Mouse (Mus musculus) intestine, embryonic 14.5 days (tissue): ENCODE results near the gene H2-DMa. TPM values are rescaled to one million over a fixed set of nuclear protein-coding genes. Genes with fewer than 3 reads are reported as not detected.
A peak's percentile ranks its signal among the peaks of the same experiment; 100 is the strongest.

Source experiments
- ATAC-seq: fragments of 200-750 bp; cut with Nextera tagmentation; replicated peaks from 2 replicates; pipeline ENCODE4 v1.8.0; 2017; ENCODE audit warnings: low read depth, moderate number of reproducible peaks, moderate TSS enrichment, moderate library complexity; ENCODE audit not compliant: low FRiP score, low TSS enrichment
- DNase-seq: peaks from one replicate; pipeline ENCODE4 v3.0.0-alpha.2; 2018; ENCODE audit warnings: low spot score
- H3K27ac ChIP-seq: fragments of 300-500 bp; sonication (generic); 2 replicates; pipeline ENCODE4 v1.5.1; 2014; ENCODE audit warnings: low read depth, mild to moderate bottlenecking, control low read depth
- H3K27me3 ChIP-seq: fragments of 300-500 bp; sonication (generic); replicated peaks from 2 replicates; pipeline ENCODE4 v1.6.1; 2014; ENCODE audit warnings: low read length, control low read depth; ENCODE audit not compliant: control insufficient read depth, insufficient read depth
- H3K36me3 ChIP-seq: fragments of 300-500 bp; sonication (generic); 2 replicates; pipeline ENCODE4 v1.6.1; 2014; ENCODE audit warnings: low read length, control low read depth; ENCODE audit not compliant: control insufficient read depth, insufficient read depth
- H3K4me1 ChIP-seq: fragments of 300-500 bp; sonication (generic); replicated peaks from 2 replicates; pipeline ENCODE4 v1.6.1; 2014; ENCODE audit warnings: low read length, control low read depth, mixed read lengths; ENCODE audit not compliant: control insufficient read depth, insufficient read depth
- H3K4me2 ChIP-seq: fragments of 300-500 bp; sonication (generic); 2 replicates; pipeline ENCODE4 v1.6.1; 2014; ENCODE audit warnings: low read length
- H3K4me3 ChIP-seq: fragments of 300-500 bp; sonication (generic); 2 replicates; pipeline ENCODE4 v1.5.1; 2014; ENCODE audit warnings: low read depth, low read length, control low read depth, mixed read lengths
- H3K9ac ChIP-seq: fragments of 300-500 bp; sonication (generic); 2 replicates; pipeline ENCODE4 v1.6.1; 2014; ENCODE audit warnings: mild to moderate bottlenecking, low read length
- H3K9me3 ChIP-seq: fragments of 300-500 bp; sonication (generic); 2 replicates; pipeline ENCODE4 v1.6.1; 2016; ENCODE audit warnings: low read length, control low read depth; ENCODE audit not compliant: control insufficient read depth
- WGBS: fragments of 180-500 bp; shearing (Covaris S2); extraction: QIAGEN DNeasy Blood & Tissue Kit; methylation state at CpG from one replicate; pipeline ENCODE4 v1.1.7; 2014; 5-methylcytosine and 5-hydroxymethylcytosine counted together
- polyA plus RNA-seq: library from polyadenylated mRNA; unstranded; fragments of >200 nt; fragmentation: Nextera tagmentation; extraction: Ambion mirVana; gene quantifications from 2 replicates; pipeline ENCODE4 v1.2.1, GENCODE M21; 2014

The H2-DMa gene
- polyA plus RNA-seq, 1 experiment from 2014 or later, result 11.0 TPM

DNA sequence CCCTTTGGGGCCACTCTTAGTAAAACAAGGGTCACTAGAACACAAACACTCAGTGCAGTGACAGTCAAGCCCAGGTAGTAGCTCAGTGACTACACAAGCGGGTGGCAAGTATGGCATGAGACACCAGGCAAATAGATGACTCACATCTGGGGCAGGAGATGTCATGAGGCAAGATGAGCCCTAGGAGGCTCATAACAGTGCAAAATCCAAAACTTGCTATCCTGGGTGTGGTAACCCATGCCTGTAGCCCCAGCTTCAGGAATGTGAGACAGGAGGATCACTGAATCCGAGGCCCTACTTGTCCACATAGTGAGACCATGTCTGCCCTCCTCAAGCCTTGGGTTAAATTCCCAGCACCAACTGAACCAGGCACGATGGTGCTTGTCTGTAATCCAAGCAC lies 15.1 kb downstream of the H2-DMa start:
- Histone ChIP-seq H3K9ac (no peak overlapping the region), H3K27me3 (peaks cover 4% of the 10 kb centered on the region; the same call in 1 of the 2 replicates), H3K27ac (no peak overlapping the region), H3K4me3 (no peak overlapping the region), H3K36me3 (no peaks in the 10 kb centered on the region), H3K4me1 (peaks cover under 1% of the 10 kb centered on the region; the same call in 1 of the 2 replicates), H3K9me3 (no peaks in the 10 kb centered on the region), H3K4me2 (no peak overlapping the region)
- ATAC-seq (no peak), DNase-seq (no peak)
- WGBS, result 88% methylated on average over 3 of the region's 3 CpGs

DNA sequence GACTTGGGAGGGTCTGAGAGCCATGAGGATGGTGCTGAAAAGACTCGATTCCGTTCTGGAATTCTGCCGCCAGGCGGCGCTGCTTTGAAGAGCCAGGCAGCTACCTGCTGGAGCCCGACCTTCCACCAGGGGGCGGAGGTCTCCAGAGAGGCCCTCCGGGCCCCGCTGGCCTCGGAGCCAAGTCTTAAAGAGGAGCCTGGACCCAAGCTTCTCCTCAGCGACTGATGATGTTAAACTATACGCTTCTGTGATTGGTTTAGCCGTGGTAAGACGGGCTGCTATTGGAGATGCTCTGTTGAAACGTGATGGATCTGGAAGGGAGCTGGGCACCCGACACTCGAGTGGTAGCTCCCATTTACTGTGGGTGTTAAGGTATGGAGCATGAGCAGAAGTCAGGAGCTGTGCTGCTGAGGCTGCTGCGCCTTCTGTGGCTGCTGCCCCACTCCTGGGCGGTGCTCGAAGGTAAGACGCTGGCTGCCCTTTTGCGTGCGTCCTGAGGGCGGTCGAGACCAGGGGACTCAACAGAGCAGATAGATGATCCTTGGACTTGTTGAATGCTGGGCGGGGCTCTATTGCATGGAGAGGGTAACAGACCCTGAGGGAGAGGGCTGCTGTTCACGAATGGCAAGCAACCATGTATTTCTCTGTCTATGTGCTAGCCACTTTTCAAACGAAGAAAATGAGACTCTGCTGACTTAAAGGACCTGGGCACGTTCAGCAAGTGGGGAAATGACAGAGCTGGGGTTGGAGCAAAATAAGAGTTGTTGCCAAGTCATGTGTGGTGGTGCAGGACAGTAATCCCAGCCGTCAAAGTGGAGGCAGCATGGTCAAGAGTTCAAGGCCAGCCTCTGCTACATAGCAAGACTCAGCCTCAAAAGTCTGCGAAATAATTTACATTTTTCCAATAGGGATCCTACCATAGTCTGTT lies 16.2 kb downstream of the H2-DMa start:
- H3K4me3 ChIP-seq, result peak overlapping the region; percentile 23
- H3K9ac ChIP-seq, result no peak overlapping the region
- H3K9me3 ChIP-seq, result no peaks in the 10 kb centered on the region
- DNase-seq, result peak; percentile 99
- H3K27me3 ChIP-seq, result peaks cover 12% of the 10 kb centered on the region; the same call in 1 of the 2 replicates
- no peak overlapping the region for H3K27ac ChIP-seq
- H3K36me3 ChIP-seq, result no peaks in the 10 kb centered on the region
- peaks cover 4% of the 10 kb centered on the region; the same call in 1 of the 2 replicates for H3K4me1 ChIP-seq
- WGBS, result 7% methylated on average over 31 of the region's 31 CpGs
- peak overlapping the region; percentile 56 for H3K4me2 ChIP-seq
- peak; percentile 96 for ATAC-seq

DNA sequence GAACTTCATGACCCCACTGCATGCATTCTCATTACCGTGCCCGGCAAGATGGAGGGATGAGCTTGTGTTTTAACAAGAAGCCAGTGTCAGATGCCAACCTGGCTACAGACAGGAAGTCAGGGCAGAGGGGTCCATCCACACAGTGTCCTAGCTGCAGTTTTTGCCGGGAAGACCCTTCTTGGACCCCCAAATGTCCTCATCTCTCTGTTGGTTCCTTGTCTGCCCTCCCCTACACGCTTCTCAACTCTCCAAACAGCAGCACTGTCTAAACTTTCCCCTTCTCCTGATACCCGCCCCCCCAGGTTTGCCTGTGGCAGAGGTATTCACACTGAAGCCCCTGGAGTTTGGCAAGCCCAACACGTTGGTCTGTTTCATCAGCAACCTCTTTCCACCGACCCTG lies 18.3 kb downstream of the H2-DMa start:
- peaks cover 18% of the 10 kb centered on the region for H3K27me3 ChIP-seq
- no peak for DNase-seq
- H3K36me3 ChIP-seq, result no peaks in the 10 kb centered on the region
- ATAC-seq, result no peak
- 72% methylated on average over 7 of the region's 7 CpGs for WGBS
- H3K4me2 ChIP-seq, result no peak overlapping the region
- H3K27ac ChIP-seq, result no peak overlapping the region
- H3K9ac ChIP-seq, result no peak overlapping the region
- no peaks in the 10 kb centered on the region for H3K9me3 ChIP-seq
- peaks cover 4% of the 10 kb centered on the region; the same call in 1 of the 2 replicates for H3K4me1 ChIP-seq
- H3K4me3 ChIP-seq, result no peak overlapping the region

DNA sequence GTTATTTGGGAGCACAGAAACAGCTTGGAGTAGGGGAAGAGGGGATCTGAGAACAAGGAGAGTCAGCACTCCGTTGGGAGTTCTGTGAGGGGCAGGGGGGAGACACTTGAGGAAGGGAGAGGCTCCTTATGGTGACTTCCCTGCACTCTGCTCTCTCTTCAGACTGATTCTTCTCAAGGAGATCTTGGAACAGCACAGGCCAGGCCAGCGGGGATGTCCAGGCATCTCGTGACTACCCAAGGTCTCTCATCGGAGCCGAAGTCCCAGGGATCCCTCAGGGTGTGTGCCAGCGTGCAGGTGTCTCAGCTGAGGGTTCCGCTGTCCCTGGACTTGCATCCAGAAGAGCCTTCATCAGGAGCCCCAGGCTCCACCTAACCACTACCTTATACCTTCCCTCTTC lies 19.3 kb downstream of the H2-DMa start:
- no peaks in the 10 kb centered on the region for H3K9me3 ChIP-seq
- peaks cover 4% of the 10 kb centered on the region; the same call in 1 of the 2 replicates for H3K4me1 ChIP-seq
- no peak overlapping the region for H3K27ac ChIP-seq
- H3K36me3 ChIP-seq, result no peaks in the 10 kb centered on the region
- H3K4me2 ChIP-seq, result no peak overlapping the region
- H3K9ac ChIP-seq, result no peak overlapping the region
- H3K27me3 ChIP-seq, result peaks cover 18% of the 10 kb centered on the region
- ATAC-seq, result no peak
- WGBS, result 79% methylated on average over 7 of the region's 7 CpGs
- H3K4me3 ChIP-seq, result no peak overlapping the region
- DNase-seq, result no peak

DNA sequence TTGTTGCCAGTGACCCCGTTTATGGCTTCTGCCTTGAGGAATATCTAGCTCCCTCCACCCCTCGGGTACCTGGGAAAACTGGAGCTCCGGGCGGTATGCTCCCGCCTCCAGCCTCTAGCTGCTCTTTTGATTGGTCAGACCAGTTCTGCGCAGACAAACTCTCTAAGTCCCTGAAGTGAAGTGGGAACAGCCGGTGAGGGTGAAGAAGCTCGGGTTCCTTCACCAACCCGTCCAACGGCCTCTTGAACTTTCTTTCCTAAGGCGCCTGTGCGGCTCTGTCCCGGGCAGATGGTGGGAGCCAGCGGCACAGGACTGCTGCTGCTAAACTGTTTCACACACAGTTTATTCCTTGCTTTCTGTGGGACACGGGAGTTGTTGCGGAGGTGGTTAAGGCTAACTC lies 20.1 kb downstream of the H2-DMa start:
- peak; percentile 77 for DNase-seq
- peak overlapping the region; percentile 28 for H3K4me3 ChIP-seq
- H3K36me3 ChIP-seq, result no peaks in the 10 kb centered on the region
- no peak overlapping the region for H3K9ac ChIP-seq
- peaks cover 18% of the 10 kb centered on the region for H3K27me3 ChIP-seq
- peaks cover 4% of the 10 kb centered on the region; the same call in 1 of the 2 replicates for H3K4me1 ChIP-seq
- H3K9me3 ChIP-seq, result no peaks in the 10 kb centered on the region
- ATAC-seq, result 0 out of 2 replicates have a peak, but pooled peaks have one; percentile 28
- H3K27ac ChIP-seq, result no peak overlapping the region
- WGBS, result 1% methylated on average over 16 of the region's 16 CpGs
- peak overlapping the region; percentile 72 for H3K4me2 ChIP-seq

DNA sequence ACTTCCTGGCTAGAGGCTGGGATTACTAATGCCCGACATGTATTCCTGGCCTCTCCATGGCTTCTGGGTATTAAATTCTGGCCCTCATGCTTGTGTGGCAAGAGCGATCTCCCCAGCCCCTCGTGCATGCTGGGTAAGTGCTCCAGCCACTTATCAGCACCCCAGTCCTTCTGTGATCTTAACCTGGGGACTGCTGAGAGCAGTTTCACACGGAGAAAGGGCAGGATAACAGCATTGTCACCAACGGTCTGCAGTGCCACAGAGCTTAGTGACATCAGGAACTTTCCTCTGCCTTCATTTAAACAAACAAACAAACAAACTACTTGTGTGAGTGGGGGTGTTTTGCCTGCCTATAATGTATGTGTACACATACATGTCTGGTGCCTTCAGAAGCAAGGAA lies 20.9 kb downstream of the H2-DMa start:
- H3K9ac ChIP-seq, result no peak overlapping the region
- WGBS, result 10% methylated on average over 5 of the region's 5 CpGs
- H3K27ac ChIP-seq, result no peak overlapping the region
- H3K27me3 ChIP-seq, result peaks cover 18% of the 10 kb centered on the region
- 0 out of 2 replicates have a peak overlapping the region, but pooled peaks have one; percentile 28 for H3K4me3 ChIP-seq
- ATAC-seq (no peak), DNase-seq (no peak)
- H3K9me3 ChIP-seq, result no peaks in the 10 kb centered on the region
- peaks cover 4% of the 10 kb centered on the region; the same call in 1 of the 2 replicates for H3K4me1 ChIP-seq
- no peaks in the 10 kb centered on the region for H3K36me3 ChIP-seq
- peak overlapping the region; percentile 72; the same call in 1 of the 2 replicates for H3K4me2 ChIP-seq

DNA sequence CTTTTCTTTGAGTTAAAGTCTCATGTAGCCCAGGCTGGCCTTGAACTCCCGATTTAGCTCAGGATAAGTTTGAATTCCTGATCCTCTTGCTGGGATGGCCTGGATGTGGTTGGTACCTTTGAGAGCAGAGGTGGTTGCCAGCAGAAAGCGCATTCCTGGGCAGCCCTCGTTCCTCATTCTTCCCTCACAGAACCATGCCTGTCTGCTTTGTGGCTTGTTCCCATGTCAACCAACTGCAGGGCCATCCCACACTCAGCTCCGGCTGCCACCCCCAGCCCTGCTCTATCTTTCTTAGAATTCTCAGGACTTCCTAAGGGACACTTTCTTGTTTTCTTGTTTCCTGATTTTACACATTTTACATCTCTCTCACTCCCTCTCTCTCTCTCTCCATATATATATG lies 22.1 kb downstream of the H2-DMa start:
- WGBS, result 64% methylated on average over 4 of the region's 4 CpGs
- no peaks in the 10 kb centered on the region for H3K9me3 ChIP-seq
- no peak overlapping the region for H3K4me3 ChIP-seq
- H3K36me3 ChIP-seq, result no peaks in the 10 kb centered on the region
- peaks cover 4% of the 10 kb centered on the region; the same call in 1 of the 2 replicates for H3K4me1 ChIP-seq
- DNase-seq (no peak), ATAC-seq (no peak)
- H3K9ac ChIP-seq, result no peak overlapping the region
- H3K27me3 ChIP-seq, result peaks cover 18% of the 10 kb centered on the region
- no peak overlapping the region for H3K27ac ChIP-seq
- no peak overlapping the region for H3K4me2 ChIP-seq

DNA sequence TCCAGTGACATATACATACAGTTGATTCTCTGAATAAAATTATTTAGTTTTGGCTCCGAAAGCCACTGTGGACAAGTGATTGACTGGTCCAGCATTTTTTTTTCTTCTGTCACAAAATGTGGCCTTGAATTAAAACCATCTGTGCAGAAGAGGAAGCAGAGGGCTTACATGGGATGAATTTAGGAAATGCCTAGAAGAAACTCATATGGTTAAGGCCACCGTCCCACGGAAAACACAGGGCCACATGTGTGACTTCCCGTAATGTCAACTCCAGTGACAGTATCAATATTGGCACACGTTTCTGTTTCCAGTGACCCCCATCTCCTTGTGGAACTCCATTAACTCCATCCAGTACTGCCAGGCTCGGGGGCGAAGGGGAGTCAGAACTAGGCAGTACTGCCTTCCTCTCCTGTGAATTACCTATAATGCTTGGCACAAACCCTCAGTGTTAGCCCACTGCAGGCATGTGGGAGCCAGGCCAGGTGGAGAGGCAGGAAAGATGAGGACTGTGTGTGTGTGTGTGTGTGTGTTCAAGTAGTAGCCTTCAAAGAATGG lies 23.2 kb downstream of the H2-DMa start:
- H3K4me1 ChIP-seq, result peaks cover 4% of the 10 kb centered on the region; the same call in 1 of the 2 replicates
- DNase-seq (no peak), ATAC-seq (no peak)
- H3K4me2 ChIP-seq, result no peak overlapping the region
- H3K9ac ChIP-seq, result no peak overlapping the region
- H3K27ac ChIP-seq, result no peak overlapping the region
- H3K27me3 ChIP-seq, result peaks cover 18% of the 10 kb centered on the region
- H3K9me3 ChIP-seq, result no peaks in the 10 kb centered on the region
- no peaks in the 10 kb centered on the region for H3K36me3 ChIP-seq
- H3K4me3 ChIP-seq, result no peak overlapping the region
- WGBS, result 80% methylated on average over 7 of the region's 7 CpGs
